Mouse (Mus musculus) hindbrain, embryonic 11.5 days (tissue): Measurements from ENCODE around the gene Rest. TPM values are rescaled to one million over a fixed set of nuclear protein-coding genes. Genes with fewer than 3 reads are reported as not detected.

Experiments
- ATAC-seq: fragments of 200-750 bp; cut with Nextera tagmentation; 2 replicates; pipeline ENCODE4 v1.8.0; 2017; ENCODE audit warnings: mild to moderate bottlenecking, moderate TSS enrichment, moderate library complexity; ENCODE audit not compliant: low FRiP score
- DNase-seq: peaks from one replicate; pipeline ENCODE4 v3.0.0-alpha.2; 2015; ENCODE audit warnings: low spot score
- H3K27ac ChIP-seq: fragments of 300-500 bp; sonication (generic); 2 replicates; pipeline ENCODE4 v1.5.1; 2014; ENCODE audit warnings: mild to moderate bottlenecking, low read depth, low read length
- H3K27me3 ChIP-seq: fragments of 300-500 bp; sonication (generic); 2 replicates; pipeline ENCODE4 v1.6.1; 2014; ENCODE audit warnings: mild to moderate bottlenecking, low read length, moderate library complexity, mixed read lengths; ENCODE audit not compliant: control insufficient read depth, insufficient read depth
- H3K36me3 ChIP-seq: fragments of 300-500 bp; sonication (generic); 2 replicates; pipeline ENCODE4 v1.6.1; 2014; ENCODE audit warnings: mild to moderate bottlenecking, low read length, moderate library complexity, mixed read lengths; ENCODE audit not compliant: control insufficient read depth, insufficient read depth
- H3K4me1 ChIP-seq: fragments of 300-500 bp; sonication (generic); replicated peaks from 2 replicates; pipeline ENCODE4 v1.6.1; 2014; ENCODE audit warnings: low read length, mixed read lengths; ENCODE audit not compliant: control insufficient read depth, insufficient read depth
- H3K4me2 ChIP-seq: fragments of 300-500 bp; sonication (generic); replicated peaks from 2 replicates; pipeline ENCODE4 v1.6.1; 2014; ENCODE audit warnings: mild to moderate bottlenecking, low read depth, low read length
- H3K4me3 ChIP-seq: fragments of 300-500 bp; sonication (generic); 2 replicates; pipeline ENCODE4 v1.5.1; 2014; ENCODE audit warnings: low read depth, low read length
- H3K9ac ChIP-seq: fragments of 300-500 bp; sonication (generic); 2 replicates; pipeline ENCODE4 v1.6.1; 2014; ENCODE audit warnings: low read depth, low read length
- H3K9me3 ChIP-seq: fragments of 300-500 bp; sonication (generic); 2 replicates; pipeline ENCODE4 v1.6.1; 2016; ENCODE audit warnings: low read length; ENCODE audit not compliant: control insufficient read depth
- WGBS: fragments of 180-500 bp; shearing (Covaris S2); extraction: QIAGEN DNeasy Blood & Tissue Kit; methylation state at CpG from one replicate; pipeline ENCODE4 v1.1.7; 2014; 5-methylcytosine and 5-hydroxymethylcytosine counted together
- polyA plus RNA-seq: library from polyadenylated mRNA; unstranded; fragments of >200 nt; fragmentation: Nextera tagmentation; extraction: Ambion mirVana; gene quantifications from 2 replicates; pipeline ENCODE4 v1.2.1, GENCODE M21; 2014

Gene Rest
- polyA plus RNA-seq, 1 experiment from 2014 or later = 23.8 TPM

GRCm38 (mm10) chr5:77267441-77267840 is 2.1 kb downstream of the Rest start:
- H3K9ac ChIP-seq = no peak overlapping the region
- H3K4me2 ChIP-seq = peak overlapping the region; percentile 81; the same call in 1 of the 2 replicates
- H3K4me3 ChIP-seq = peak overlapping the region; percentile 98; the same call in 1 of the 2 replicates
- DNase-seq = no peak
- peaks cover 3% of the 10 kb centered on the region; the same call in 1 of the 2 replicates for H3K36me3 ChIP-seq
- 69% methylated on average over 4 of the region's 4 CpGs for WGBS
- no peak for ATAC-seq
- H3K27ac ChIP-seq = no peak overlapping the region
- H3K27me3 ChIP-seq = peaks cover 5% of the 10 kb centered on the region; the same call in 1 of the 2 replicates
- no peaks in the 10 kb centered on the region for H3K9me3 ChIP-seq
- no peaks in the 10 kb centered on the region for H3K4me1 ChIP-seq

GRCm38 (mm10) chr5:77267957-77268624 is 2.8 kb downstream of the Rest start:
- Histone ChIP-seq H3K27me3 (peaks cover 5% of the 10 kb centered on the region; the same call in 1 of the 2 replicates), H3K4me1 (no peaks in the 10 kb centered on the region), H3K9ac (no peak overlapping the region), H3K4me3 (no peak overlapping the region), H3K27ac (no peak overlapping the region), H3K36me3 (peaks cover 5% of the 10 kb centered on the region; the same call in 1 of the 2 replicates), H3K9me3 (no peaks in the 10 kb centered on the region), H3K4me2 (no peak overlapping the region)
- ATAC-seq = no peak
- no peak for DNase-seq
- WGBS = 93% methylated on average over 30 of the region's 30 CpGs

- ATAC-seq = no peak
- WGBS = 79% methylated on average over 8 of the region's 8 CpGs
- peaks cover 9% of the 10 kb centered on the region; the same call in 1 of the 2 replicates for H3K36me3 ChIP-seq
These were observed 4.1 kb downstream of the Rest start for GRCm38 (mm10) chr5:77269399-77269798.

GRCm38 (mm10) chr5:77273151-77273550 is 7.9 kb downstream of the Rest start:
- WGBS = 89% methylated on average over 7 of the region's 7 CpGs
- peaks cover 12% of the 10 kb centered on the region; the same call in 1 of the 2 replicates for H3K36me3 ChIP-seq

More at GRCm38 (mm10) chr5:77269399-77269798, 4.1 kb downstream of the Rest start:
- peak; percentile 34 for DNase-seq
- Histone ChIP-seq H3K27me3 (no peaks in the 10 kb centered on the region; the same call in 1 of the 2 replicates), H3K27ac (no peak overlapping the region), H3K4me2 (no peak overlapping the region), H3K9me3 (no peaks in the 10 kb centered on the region), H3K4me1 (no peaks in the 10 kb centered on the region), H3K4me3 (no peak overlapping the region), H3K9ac (no peak overlapping the region)

GRCm38 (mm10) chr5:77275950-77276349 is 10.7 kb downstream of the Rest start:
- Histone ChIP-seq H3K27ac (no peak overlapping the region), H3K9ac (no peak overlapping the region), H3K4me3 (no peak overlapping the region), H3K9me3 (no peaks in the 10 kb centered on the region), H3K4me1 (no peaks in the 10 kb centered on the region), H3K27me3 (no peaks in the 10 kb centered on the region), H3K4me2 (no peak overlapping the region), H3K36me3 (peaks cover 14% of the 10 kb centered on the region; the same call in 1 of the 2 replicates)
- peak; percentile 76 for DNase-seq
- 93% methylated on average over 5 of the region's 5 CpGs for WGBS
- 0 out of 2 replicates have a peak, but pooled peaks have one; percentile 17 for ATAC-seq

More at GRCm38 (mm10) chr5:77273151-77273550, 7.9 kb downstream of the Rest start:
- no peak overlapping the region for H3K4me2 ChIP-seq
- no peaks in the 10 kb centered on the region for H3K9me3 ChIP-seq
- H3K9ac ChIP-seq = no peak overlapping the region
- no peaks in the 10 kb centered on the region for H3K27me3 ChIP-seq
- DNase-seq (no peak), ATAC-seq (no peak)
- H3K4me1 ChIP-seq = no peaks in the 10 kb centered on the region
- no peak overlapping the region for H3K4me3 ChIP-seq
- H3K27ac ChIP-seq = no peak overlapping the region

GRCm38 (mm10) chr5:77277204-77277603 is 11.9 kb downstream of the Rest start:
- whole genome bisulfite sequencing = 89% methylated on average over 6 of the region's 6 CpGs
- H3K36me3 ChIP-seq = peaks cover 13% of the 10 kb centered on the region; the same call in 1 of the 2 replicates
- no peak for DNase-seq
- no peaks in the 10 kb centered on the region for H3K27me3 ChIP-seq
- no peaks in the 10 kb centered on the region for H3K4me1 ChIP-seq
- H3K9ac ChIP-seq = no peak overlapping the region
- no peaks in the 10 kb centered on the region for H3K9me3 ChIP-seq
- no peak overlapping the region for H3K4me3 ChIP-seq
- H3K27ac ChIP-seq = no peak overlapping the region
- H3K4me2 ChIP-seq = no peak overlapping the region
- no peak for ATAC-seq

- WGBS = 90% methylated on average over 20 of the region's 20 CpGs
- 0 out of 2 replicates have a peak, but pooled peaks cover 5% of the 10 kb centered on the region for H3K36me3 ChIP-seq
- H3K9ac ChIP-seq = no peak overlapping the region
- H3K4me3 ChIP-seq = no peak overlapping the region
- H3K4me1 ChIP-seq = no peaks in the 10 kb centered on the region
- H3K27me3 ChIP-seq = no peaks in the 10 kb centered on the region
- no peak for ATAC-seq
- no peak for DNase-seq
- no peaks in the 10 kb centered on the region for H3K9me3 ChIP-seq
- no peak overlapping the region for H3K4me2 ChIP-seq
- no peak overlapping the region for H3K27ac ChIP-seq
These were observed 16.4 kb downstream of the Rest start for GRCm38 (mm10) chr5:77281518-77282174.

GRCm38 (mm10) chr5:77282242-77282641 is 17.0 kb downstream of the Rest start:
- H3K36me3 ChIP-seq = 0 out of 2 replicates have a peak, but pooled peaks cover 5% of the 10 kb centered on the region
- WGBS = 92% methylated on average over 9 of the region's 9 CpGs
- DNase-seq = no peak

More at GRCm38 (mm10) chr5:77282242-77282641, 17.0 kb downstream of the Rest start:
- Histone ChIP-seq H3K4me1 (no peaks in the 10 kb centered on the region), H3K9ac (no peak overlapping the region), H3K27me3 (no peaks in the 10 kb centered on the region), H3K4me3 (no peak overlapping the region), H3K27ac (no peak overlapping the region), H3K9me3 (no peaks in the 10 kb centered on the region), H3K4me2 (no peak overlapping the region)
- no peak for ATAC-seq
